Mouse (Mus musculus): Measurements from ENCODE around the gene Wscd2.

DNA sequence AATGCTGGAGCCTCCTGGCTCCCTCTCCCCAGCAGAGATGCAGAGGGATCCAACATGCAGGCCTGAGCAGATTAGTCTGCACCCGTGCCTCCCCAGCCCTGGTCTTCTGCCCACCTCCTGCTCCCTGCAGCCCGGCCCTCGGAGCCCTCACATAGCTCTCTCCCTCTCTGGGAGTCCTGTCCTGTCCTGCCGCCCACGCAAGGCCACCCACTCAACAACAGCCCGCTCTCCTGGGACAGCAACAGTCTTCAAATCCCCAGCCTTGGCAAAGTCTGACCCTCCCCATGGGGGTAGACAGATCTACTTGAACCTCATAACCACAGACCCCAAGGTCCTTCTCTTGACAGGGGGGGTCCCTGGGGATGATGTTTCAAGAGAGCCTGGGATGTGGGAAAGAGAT lies 120.4 kb downstream of the Wscd2 start:
- no peak for TF ChIP-seq JUND (conservative IDR thresholded peaks at IDR 0.05; ENCODE audit: low read depth, low read length)
- TF ChIP-seq ETS1 (conservative IDR thresholded peaks at IDR 0.05; ENCODE audit: low read depth, low read length): no peak
- TF ChIP-seq KAT2A (IDR thresholded peaks at IDR 0.05; ENCODE audit: insufficient replicate concordance, low read length): no peak
- TF ChIP-seq GABPA (IDR thresholded peaks at IDR 0.05; ENCODE audit: insufficient replicate concordance, low read depth, low read length): no peak
- no peak for TF ChIP-seq EP300 (IDR thresholded peaks at IDR 0.05; ENCODE audit: low read length)
- no peak for TF ChIP-seq CTCF (conservative IDR thresholded peaks at IDR 0.05 in 1 of 2, IDR thresholded peaks at IDR 0.05 in 1 of 2; ENCODE audit: low read depth in 2 of 2, low read length in 2 of 2)
- no peak for TF ChIP-seq POLR2A (IDR thresholded peaks at IDR 0.05; ENCODE audit: low read depth, low read length)
- no peak for TF ChIP-seq NRF1 (IDR thresholded peaks at IDR 0.05; ENCODE audit: low read depth, low read length)
- TF ChIP-seq MAFK (IDR thresholded peaks at IDR 0.05; ENCODE audit: insufficient replicate concordance, low read length): no peak
- TF ChIP-seq SIN3A (IDR thresholded peaks at IDR 0.05; ENCODE audit: low read length): no peak
- TF ChIP-seq USF2 (conservative IDR thresholded peaks at IDR 0.05; ENCODE audit: low read depth, low read length): no peak

Measured in CH12.LX (cell line).